Mouse (Mus musculus) liver, embryonic 14.5 days (tissue): ENCODE measurements around the gene Itih4. TPM values are rescaled to one million over a fixed set of nuclear protein-coding genes. Genes with fewer than 3 reads are reported as not detected.

Experiments used
- ATAC-seq: fragments of 200-750 bp; cut with Nextera tagmentation; 2 replicates; pipeline ENCODE4 v1.8.0; 2017; ENCODE audit warnings: moderate number of reproducible peaks, mild to moderate bottlenecking, moderate library complexity; ENCODE audit not compliant: insufficient read depth
- DNase-seq, 3 experiments: peaks; one replicate each; pipeline ENCODE4 v3.0.0-alpha.2; 2012 to 2013; ENCODE audit warnings: low read depth in 3 of 3, low spot score in 3 of 3
- H3K27ac ChIP-seq: fragments of 300-500 bp; sonication (generic); 2 replicates; pipeline ENCODE4 v1.5.1; 2014; ENCODE audit warnings: moderate library complexity, mild to moderate bottlenecking, control low read depth, inconsistent platforms
- H3K27me3 ChIP-seq: fragments of 300-500 bp; sonication (generic); 2 replicates; pipeline ENCODE4 v1.6.1; 2014; ENCODE audit warnings: mild to moderate bottlenecking, low read length, moderate library complexity; ENCODE audit not compliant: control insufficient read depth, insufficient read depth
- H3K36me3 ChIP-seq: fragments of 300-500 bp; sonication (generic); replicated peaks from 2 replicates; pipeline ENCODE4 v1.6.1; 2014; ENCODE audit warnings: low read depth; ENCODE audit not compliant: control insufficient read depth, insufficient read depth
- H3K4me1 ChIP-seq, 2 experiments: fragments of 200-500 bp in 1 of 2; fragments of 300-500 bp in 1 of 2; sonication (generic) in 1 of 2; replicated peaks; 2 replicates each; pipeline ENCODE4 v1.6.1; 2012 to 2014; ENCODE audit warnings: antibody characterized with exemption in 1 of 2, inconsistent platforms in 1 of 2, low read length in 1 of 2; ENCODE audit not compliant: control insufficient read depth in 2 of 2, insufficient read depth in 2 of 2
- H3K4me2 ChIP-seq: fragments of 300-500 bp; sonication (generic); 2 replicates; pipeline ENCODE4 v1.6.1; 2014; ENCODE audit warnings: low read depth, mild to moderate bottlenecking, control low read depth, moderate library complexity
- H3K4me3 ChIP-seq, 2 experiments: fragments of 200-500 bp in 1 of 2; fragments of 300-500 bp in 1 of 2; sonication (generic) in 1 of 2; 2 replicates each; pipeline ENCODE4 v1.5.1; 2012 to 2014; ENCODE audit warnings: low read depth in 2 of 2, low read length in 2 of 2, mild to moderate bottlenecking in 2 of 2, control low read depth in 1 of 2, inconsistent platforms in 1 of 2, moderate library complexity in 1 of 2; ENCODE audit not compliant: insufficient read depth in 1 of 2
- H3K9ac ChIP-seq: fragments of 300-500 bp; sonication (generic); replicated peaks from 2 replicates; pipeline ENCODE4 v1.6.1; 2014; ENCODE audit warnings: mild to moderate bottlenecking, control low read depth, moderate library complexity
- H3K9me3 ChIP-seq: fragments of 300-500 bp; sonication (generic); 2 replicates; pipeline ENCODE4 v1.6.1; 2016; ENCODE audit warnings: low read length, mixed read lengths; ENCODE audit not compliant: control insufficient read depth
- CTCF ChIP-seq: IDR thresholded peaks from 2 replicates; pipeline ENCODE4 v1.5.1; 2016; ENCODE audit warnings: antibody characterized with exemption, low read depth, control low read depth
- EP300 ChIP-seq: IDR thresholded peaks from 2 replicates; pipeline ENCODE4 v1.6.1; 2016; ENCODE audit warnings: antibody characterized with exemption, low read depth
- WGBS: fragments of 180-500 bp; shearing (Covaris S2); extraction: QIAGEN DNeasy Blood & Tissue Kit; methylation state at CpG from one replicate; pipeline ENCODE4 v1.1.7; 2014; ENCODE audit not compliant: insufficient replicate concordance; 5-methylcytosine and 5-hydroxymethylcytosine counted together
- polyA plus RNA-seq, 2 experiments: library from polyadenylated mRNA; depleted of rRNA in 1 of 2; stranded (reverse) in 1 of 2; unstranded in 1 of 2; fragments of >200 nt; fragmentation: Nextera tagmentation in 1 of 2; extraction: Ambion mirVana in 1 of 2; gene quantifications; 2 replicates each; pipeline versions ENCODE4 v1.2.1 to v1.2.3; 2012 to 2014

Itih4 gene
- polyA plus RNA-seq (2012; rRNA removed): 34.6 and 56.0 TPM in 2 replicates
- 82.3 and 113 TPM in 2 replicates for polyA plus RNA-seq (2014; fragmentation: Nextera tagmentation; extraction: Ambion mirVana)

GRCm38 (mm10) chr14:30886204-30886603, at the start of gene Itih4:
Itih4 (plus strand) TSS chr14:30886476.
- no peak for TF ChIP-seq CTCF
- no peak for TF ChIP-seq EP300
- no peak within 1 kb of the TSS for H3K9ac ChIP-seq
- no peak for ATAC-seq
- 62% methylated on average over 3 of the region's 3 CpGs for WGBS
- no peaks in the 10 kb centered on the region for H3K27me3 ChIP-seq
- no peak within 1 kb of the TSS for H3K27ac ChIP-seq
- peaks cover 0 to 12% of the 10 kb centered on the region in 2 experiments; a peak in 2 of 4 replicates for H3K4me1 ChIP-seq
- DNase-seq: no peak
- H3K36me3 ChIP-seq: no peaks in the 10 kb centered on the region
- peak within 1 kb of the TSS in 1 of 2 experiments; percentile 2; a peak in 2 of 4 replicates for H3K4me3 ChIP-seq
- peak within 1 kb of the TSS; percentile 18 for H3K4me2 ChIP-seq
- H3K9me3 ChIP-seq: no peaks in the 10 kb centered on the region

- H3K27me3 ChIP-seq: no peaks in the 10 kb centered on the region
- H3K9ac ChIP-seq: no peak overlapping the region
- H3K4me3 ChIP-seq: no peak overlapping the region
- H3K9me3 ChIP-seq: no peaks in the 10 kb centered on the region
- 67% methylated on average over 14 of the region's 14 CpGs for WGBS
- no peak for ATAC-seq
- H3K36me3 ChIP-seq: no peaks in the 10 kb centered on the region; the same call in 1 of the 2 replicates
- no peak overlapping the region for H3K27ac ChIP-seq
- no peak for DNase-seq
- no peak overlapping the region for H3K4me2 ChIP-seq
- H3K4me1 ChIP-seq: no peaks in the 10 kb centered on the region
- TF ChIP-seq CTCF (no peak), EP300 (no peak)
Observed at GRCm38 (mm10) chr14:30837416-30837996, 48.8 kb upstream of the Itih4 start.

- 67% methylated on average over 3 of the region's 3 CpGs for WGBS
- no peak for DNase-seq
- TF ChIP-seq EP300 (no peak), CTCF (no peak)
Observed at GRCm38 (mm10) chr14:30843701-30844100, 42.6 kb upstream of the Itih4 start.

GRCm38 (mm10) chr14:30850504-30850903, 35.8 kb upstream of the Itih4 start:
- no peaks in the 10 kb centered on the region for H3K27me3 ChIP-seq
- H3K27ac ChIP-seq: no peak overlapping the region
- TF ChIP-seq EP300 (no peak), CTCF (no peak)
- 81% methylated on average over 5 of the region's 5 CpGs for WGBS
- H3K4me1 ChIP-seq: no peaks in the 10 kb centered on the region
- ATAC-seq: no peak
- H3K4me2 ChIP-seq: no peak overlapping the region
- no peak overlapping the region for H3K9ac ChIP-seq
- H3K4me3 ChIP-seq: no peak overlapping the region
- H3K9me3 ChIP-seq: no peaks in the 10 kb centered on the region
- DNase-seq: no peak
- no peaks in the 10 kb centered on the region for H3K36me3 ChIP-seq

More at GRCm38 (mm10) chr14:30843701-30844100, 42.6 kb upstream of the Itih4 start:
- H3K36me3 ChIP-seq: no peaks in the 10 kb centered on the region
- H3K9ac ChIP-seq: no peak overlapping the region
- no peak overlapping the region for H3K4me3 ChIP-seq
- H3K27ac ChIP-seq: no peak overlapping the region
- no peaks in the 10 kb centered on the region for H3K9me3 ChIP-seq
- H3K4me1 ChIP-seq: no peaks in the 10 kb centered on the region
- H3K27me3 ChIP-seq: no peaks in the 10 kb centered on the region
- H3K4me2 ChIP-seq: no peak overlapping the region
- ATAC-seq: no peak

- 74% methylated on average over 5 of the region's 5 CpGs for WGBS
- Histone ChIP-seq H3K36me3 (no peaks in the 10 kb centered on the region), H3K9ac (no peak overlapping the region), H3K4me3 (no peak overlapping the region), H3K4me2 (no peak overlapping the region), H3K9me3 (no peaks in the 10 kb centered on the region), H3K4me1 (no peaks in the 10 kb centered on the region; a peak in 1 of 4 replicates), H3K27me3 (no peaks in the 10 kb centered on the region), H3K27ac (no peak overlapping the region)
- no peak for DNase-seq
- TF ChIP-seq EP300: no peak
- no peak for ATAC-seq
Observed at GRCm38 (mm10) chr14:30852325-30852724, 34.0 kb upstream of the Itih4 start.
